Mouse (Mus musculus): Measurements from ENCODE around the gene Lats1.
"Not testable (repeated sequence)": the region's sequence is repeated elsewhere in the genome, so short reads cannot be mapped to it uniquely, and the experiment has no call there.

Gene Lats1

DNA sequence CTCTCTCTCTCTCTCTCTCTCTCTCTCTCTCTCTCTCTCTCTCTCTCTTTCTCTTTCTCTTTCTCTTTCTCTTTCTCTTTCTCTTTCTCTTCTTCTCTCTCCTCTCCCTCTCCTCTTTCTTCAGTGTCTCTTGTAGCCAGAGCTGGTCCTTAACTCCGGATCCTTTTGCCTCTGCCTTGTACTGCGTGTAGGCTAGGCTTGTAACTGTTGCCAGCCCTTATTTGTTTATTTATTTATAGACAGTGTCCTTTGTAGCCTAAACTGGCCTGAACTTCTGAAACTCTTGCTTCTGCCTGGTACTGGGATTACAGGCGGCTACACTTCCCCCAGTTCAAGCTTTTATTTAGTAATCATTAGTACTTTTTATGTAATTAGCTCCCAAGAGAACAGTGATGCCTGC lies 46.0 kb downstream of the Lats1 start:
- no peak for DNase-seq

DNA sequence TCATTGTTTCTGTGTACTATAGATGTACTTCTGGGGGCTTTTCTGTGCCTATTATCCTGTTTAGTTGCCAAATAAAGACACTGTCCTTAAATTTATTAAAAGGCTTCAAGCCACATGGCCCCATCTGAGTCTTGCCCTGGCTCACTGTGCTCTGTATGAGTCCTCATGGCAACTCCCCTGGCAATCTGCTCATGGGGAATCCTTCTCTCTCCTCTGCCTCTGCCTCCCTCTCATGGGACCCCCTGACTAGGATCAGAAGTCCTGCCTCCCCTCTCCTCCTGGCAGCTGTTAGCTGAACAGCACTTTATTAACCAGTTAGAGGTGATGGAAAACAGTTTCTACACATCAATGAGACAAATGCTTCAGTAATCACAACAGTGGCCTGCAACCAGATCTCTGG lies 50.6 kb downstream of the Lats1 start:
- DNase-seq, result no peak

GRCm38 (mm10) chr10:7737122-7737521 lies 56.1 kb downstream of the Lats1 start:
- no peak for DNase-seq

GRCm38 (mm10) chr10:7737914-7738313 lies 56.9 kb downstream of the Lats1 start:
- no peak for DNase-seq

- DNase-seq, result not testable (repeated sequence)
These were observed 64.5 kb downstream of the Lats1 start for GRCm38 (mm10) chr10:7745528-7745927.

- DNase-seq, result no peak
These were observed 67.7 kb downstream of the Lats1 start for GRCm38 (mm10) chr10:7748752-7749151.

DNA sequence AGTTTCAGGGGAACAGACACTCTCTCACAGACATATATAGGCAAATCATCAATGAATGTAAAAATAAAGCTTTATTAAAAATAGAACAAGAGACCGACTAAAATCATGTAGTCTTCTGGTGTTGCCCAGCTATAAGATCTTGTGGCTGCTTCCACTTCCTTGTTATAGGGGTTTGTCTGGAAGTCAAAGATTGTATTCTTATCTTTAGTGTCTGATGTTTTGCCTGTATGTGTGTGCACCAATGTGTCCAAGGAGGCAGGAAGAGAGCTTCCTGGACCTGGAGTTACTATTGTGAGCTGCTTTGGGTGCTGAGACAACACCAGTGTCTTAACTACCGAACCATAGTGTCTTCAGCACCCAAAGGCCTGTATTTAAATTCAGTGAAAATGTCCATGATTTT lies 76.5 kb downstream of the Lats1 start:
- no peak for DNase-seq

All from embryo, embryonic 11 days (tissue).